Mouse (Mus musculus) ES-CJ7 (cell line): ENCODE results near the gene Lmo2.
"Not testable (repeated sequence)": the region's sequence is repeated elsewhere in the genome, so short reads cannot be mapped to it uniquely, and the experiment has no call there.

ENCODE experiments used
- DNase-seq: peaks from one replicate; pipeline ENCODE4 v3.0.0; 2011; ENCODE audit warnings: low read depth, low spot score

The Lmo2 gene

GRCm38 (mm10) chr2:103977216-103977615 is 19.4 kb downstream of the Lmo2 start:
- DNase-seq, result no peak

- no peak for DNase-seq
Measured at GRCm38 (mm10) chr2:103977716-103978115, 19.9 kb downstream of the Lmo2 start.

- peak; percentile 64 for DNase-seq
Measured at GRCm38 (mm10) chr2:103982250-103982649, 24.5 kb downstream of the Lmo2 start.

GRCm38 (mm10) chr2:103983146-103983545 is 25.4 kb downstream of the Lmo2 start:
- no peak for DNase-seq

GRCm38 (mm10) chr2:103987595-103987994 is 29.8 kb downstream of the Lmo2 start:
- DNase-seq, result not testable (repeated sequence)

GRCm38 (mm10) chr2:103989724-103990123 is 31.9 kb downstream of the Lmo2 start:
- no peak for DNase-seq

- DNase-seq, result peak; percentile 48
Measured at GRCm38 (mm10) chr2:103991303-103991702, 33.5 kb downstream of the Lmo2 start.

GRCm38 (mm10) chr2:103992162-103992561 is 34.4 kb downstream of the Lmo2 start:
- no peak for DNase-seq

GRCm38 (mm10) chr2:103992618-103993332 is 35.0 kb downstream of the Lmo2 start:
- DNase-seq, result peak; percentile 95

GRCm38 (mm10) chr2:104001076-104001475 is 43.3 kb downstream of the Lmo2 start:
- peak; percentile 80 for DNase-seq

GRCm38 (mm10) chr2:104001861-104002260 is 44.1 kb downstream of the Lmo2 start:
- no peak for DNase-seq

GRCm38 (mm10) chr2:104002711-104003413 is 45.1 kb downstream of the Lmo2 start:
- DNase-seq, result peak; percentile 87

- DNase-seq, result no peak
Measured at GRCm38 (mm10) chr2:104007793-104008519, 50.2 kb downstream of the Lmo2 start.

- DNase-seq, result not testable (repeated sequence)
Measured at GRCm38 (mm10) chr2:104008853-104009252, 51.1 kb downstream of the Lmo2 start.

GRCm38 (mm10) chr2:104023096-104023495 is 65.3 kb downstream of the Lmo2 start:
- DNase-seq, result no peak

GRCm38 (mm10) chr2:104024656-104025055 is 66.9 kb downstream of the Lmo2 start:
- no peak for DNase-seq

GRCm38 (mm10) chr2:104027458-104028138 is 69.8 kb downstream of the Lmo2 start, which contains the start of gene Fbxo3:
TSS of gene Fbxo3 (plus strand) at chr2:104027721.
- DNase-seq, result peak; percentile 68

- no peak for DNase-seq
Measured at GRCm38 (mm10) chr2:104028139-104028723, 70.4 kb downstream of the Lmo2 start, which contains the start of gene 4931422A03Rik. TSS of gene 4931422A03Rik (minus strand) at chr2:104028361.

- DNase-seq, result no peak
Measured at GRCm38 (mm10) chr2:104029074-104029473, 71.3 kb downstream of the Lmo2 start.

GRCm38 (mm10) chr2:104030381-104030780 is 72.6 kb downstream of the Lmo2 start:
- no peak for DNase-seq
